Mouse (Mus musculus) embryonic facial prominence, embryonic 12.5 days (tissue): ENCODE measurements around the gene Rarres2. TPM values are rescaled to one million over a fixed set of nuclear protein-coding genes. Genes with fewer than 3 reads are reported as not detected.

ENCODE experiments used
- polyA plus RNA-seq: library from polyadenylated mRNA; unstranded; fragments of >200 nt; fragmentation: Nextera tagmentation; extraction: Ambion mirVana; gene quantifications from 2 replicates; pipeline ENCODE4 v1.2.1, GENCODE M21; 2016

Rarres2 gene
- polyA plus RNA-seq, 1 experiment from 2014 or later: 6.9 TPM

Other genes starting within 250 kb of the Rarres2 start
- 30.2 and 31.3 TPM in 2 replicates for gene Krba1, start 177.2 kb downstream of the Rarres2 start, polyA plus RNA-seq
- 30.3 and 31.7 TPM in 2 replicates for gene Zfp467, start 127.0 kb downstream of the Rarres2 start, polyA plus RNA-seq
- gene Sspo, start 124.6 kb downstream of the Rarres2 start, polyA plus RNA-seq: 0.42 and 0.57 TPM in 2 replicates
- 21.3 and 21.5 TPM in 2 replicates for gene Atp6v0e2, start 35.2 kb downstream of the Rarres2 start, polyA plus RNA-seq
- 8.1 and 13.5 TPM in 2 replicates for gene Lrrc61, start 18.0 kb downstream of the Rarres2 start, polyA plus RNA-seq
- gene Gm45021, start 16.8 kb upstream of the Rarres2 start, polyA plus RNA-seq: not detected in 2 replicates
- gene Repin1, start 21.1 kb upstream of the Rarres2 start, polyA plus RNA-seq: 35.0 and 35.2 TPM in 2 replicates
- not detected in 2 replicates for gene Gm44965, start 21.2 kb upstream of the Rarres2 start, polyA plus RNA-seq
- 10.6 and 11.0 TPM in 2 replicates for gene Zfp775, start 29.3 kb upstream of the Rarres2 start, polyA plus RNA-seq
- 1.5 and 2.0 TPM in 2 replicates for gene AI854703, start 54.0 kb upstream of the Rarres2 start, polyA plus RNA-seq
- gene Gimap8, start 74.4 kb upstream of the Rarres2 start, polyA plus RNA-seq: 0.36 and 0.74 TPM in 2 replicates
- 11.6 and 13.7 TPM in 2 replicates for gene Gimap9, start 103.3 kb upstream of the Rarres2 start, polyA plus RNA-seq
- gene Gimap4, start 111.8 kb upstream of the Rarres2 start, polyA plus RNA-seq: 7.0 and 9.0 TPM in 2 replicates
- gene Gimap6, start 135.4 kb upstream of the Rarres2 start, polyA plus RNA-seq: 15.3 and 16.3 TPM in 2 replicates
- gene Gm28053, start 145.8 kb upstream of the Rarres2 start, polyA plus RNA-seq: not detected in 2 replicates
- gene Gimap7, start 145.8 kb upstream of the Rarres2 start, polyA plus RNA-seq: not detected in 2 replicates
- gene Gimap1, start 166.3 kb upstream of the Rarres2 start, polyA plus RNA-seq: 7.5 and 7.6 TPM in 2 replicates
- gene Gimap5, start 173.4 kb upstream of the Rarres2 start, polyA plus RNA-seq: 1.7 and 1.8 TPM in 2 replicates
- not detected in 2 replicates for gene Gimap3, start 198.1 kb upstream of the Rarres2 start, polyA plus RNA-seq